Mouse (Mus musculus): ENCODE measurements around the gene Arhgap28.

Arhgap28 gene

GRCm38 (mm10) chr17:67993371-67994045 lies 10.4 kb downstream of the Arhgap28 start:
- in situ Hi-C loops (cut with MboI, MseI), result no loop called here

GRCm38 (mm10) chr17:67989716-67990115 lies 14.2 kb downstream of the Arhgap28 start:
- in situ Hi-C loops (cut with MboI, MseI), result no loop called here

GRCm38 (mm10) chr17:67988920-67989621 lies 14.8 kb downstream of the Arhgap28 start:
- in situ Hi-C loops (cut with MboI, MseI), result no loop called here

- in situ Hi-C loops (cut with MboI, MseI), result no loop called here
Measured at GRCm38 (mm10) chr17:67985532-67985931, 18.4 kb downstream of the Arhgap28 start.

- in situ Hi-C loops (cut with MboI, MseI), result no loop called here
Measured at GRCm38 (mm10) chr17:67980573-67980972, 23.3 kb downstream of the Arhgap28 start.

GRCm38 (mm10) chr17:67979248-67979647 lies 24.7 kb downstream of the Arhgap28 start:
- in situ Hi-C loops (cut with MboI, MseI), result no loop called here

- in situ Hi-C loops (cut with MboI, MseI), result no loop called here
Measured at GRCm38 (mm10) chr17:67978786-67979185, 25.1 kb downstream of the Arhgap28 start.

DNA sequence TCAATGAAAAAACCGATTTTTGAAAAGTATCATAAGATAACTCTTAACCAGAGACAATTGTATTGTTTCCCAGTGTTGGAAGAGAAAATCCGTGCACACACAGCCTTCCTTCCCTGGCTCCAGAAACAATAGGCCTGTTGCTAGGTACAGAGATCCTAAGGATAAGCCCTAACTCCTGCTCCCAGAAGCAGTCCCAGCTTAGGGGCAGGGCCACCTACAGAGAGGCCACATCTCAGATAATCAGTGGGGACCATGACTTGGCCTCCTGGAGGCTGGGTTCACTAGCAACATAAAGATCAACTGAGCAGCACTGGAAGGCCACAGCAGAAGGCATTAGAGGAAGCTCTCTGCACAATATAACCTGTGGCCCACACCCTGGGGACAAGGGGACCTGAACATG lies 27.5 kb downstream of the Arhgap28 start:
- in situ Hi-C loops (cut with MboI, MseI), result no loop called here

GRCm38 (mm10) chr17:67976027-67976426 lies 27.9 kb downstream of the Arhgap28 start:
- in situ Hi-C loops (cut with MboI, MseI), result no loop called here

GRCm38 (mm10) chr17:67974679-67975078 lies 29.2 kb downstream of the Arhgap28 start:
- in situ Hi-C loops (cut with MboI, MseI), result no loop called here

DNA sequence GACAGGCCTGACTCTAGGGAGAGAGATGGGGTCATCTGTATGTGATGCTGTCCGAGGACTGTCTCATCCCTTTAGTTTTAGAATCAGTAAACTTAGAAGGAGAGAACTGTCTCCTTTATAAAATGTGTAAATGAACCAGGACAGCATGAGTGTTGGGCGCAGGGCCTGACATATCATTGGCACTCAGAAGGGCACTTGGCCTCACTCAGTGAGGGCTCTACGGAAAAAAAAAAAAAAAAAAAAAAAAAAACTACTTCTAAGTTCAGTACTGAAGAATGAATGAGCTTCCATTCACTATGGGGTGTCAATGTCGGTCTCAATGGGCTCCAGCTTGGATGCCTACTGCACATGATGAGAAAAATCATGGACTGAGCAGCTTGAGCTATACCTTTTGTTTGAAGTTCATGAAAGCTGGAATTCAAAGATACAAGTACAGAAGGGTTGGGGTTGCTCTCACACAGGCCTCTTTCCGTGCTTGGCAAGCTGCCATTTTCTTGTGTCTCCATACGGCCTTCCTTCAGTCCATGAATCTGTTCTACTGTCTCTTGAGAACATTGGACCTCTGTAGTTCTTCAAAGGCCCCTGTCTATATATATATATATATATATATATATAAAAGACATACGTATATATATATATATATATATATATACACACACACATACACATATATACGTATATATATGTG lies 36.9 kb downstream of the Arhgap28 start:
- in situ Hi-C loops (cut with MboI, MseI), result no loop called here

- in situ Hi-C loops (cut with MboI, MseI), result no loop called here
Measured at GRCm38 (mm10) chr17:67962858-67963257, 41.1 kb downstream of the Arhgap28 start.

- in situ Hi-C loops (cut with MboI, MseI), result no loop called here
Measured at GRCm38 (mm10) chr17:67962020-67962419, 41.9 kb downstream of the Arhgap28 start.

GRCm38 (mm10) chr17:67958909-67959308 lies 45.0 kb downstream of the Arhgap28 start:
- in situ Hi-C loops (cut with MboI, MseI), result no loop called here

GRCm38 (mm10) chr17:67957603-67958002 lies 46.3 kb downstream of the Arhgap28 start:
- in situ Hi-C loops (cut with MboI, MseI), result no loop called here

DNA sequence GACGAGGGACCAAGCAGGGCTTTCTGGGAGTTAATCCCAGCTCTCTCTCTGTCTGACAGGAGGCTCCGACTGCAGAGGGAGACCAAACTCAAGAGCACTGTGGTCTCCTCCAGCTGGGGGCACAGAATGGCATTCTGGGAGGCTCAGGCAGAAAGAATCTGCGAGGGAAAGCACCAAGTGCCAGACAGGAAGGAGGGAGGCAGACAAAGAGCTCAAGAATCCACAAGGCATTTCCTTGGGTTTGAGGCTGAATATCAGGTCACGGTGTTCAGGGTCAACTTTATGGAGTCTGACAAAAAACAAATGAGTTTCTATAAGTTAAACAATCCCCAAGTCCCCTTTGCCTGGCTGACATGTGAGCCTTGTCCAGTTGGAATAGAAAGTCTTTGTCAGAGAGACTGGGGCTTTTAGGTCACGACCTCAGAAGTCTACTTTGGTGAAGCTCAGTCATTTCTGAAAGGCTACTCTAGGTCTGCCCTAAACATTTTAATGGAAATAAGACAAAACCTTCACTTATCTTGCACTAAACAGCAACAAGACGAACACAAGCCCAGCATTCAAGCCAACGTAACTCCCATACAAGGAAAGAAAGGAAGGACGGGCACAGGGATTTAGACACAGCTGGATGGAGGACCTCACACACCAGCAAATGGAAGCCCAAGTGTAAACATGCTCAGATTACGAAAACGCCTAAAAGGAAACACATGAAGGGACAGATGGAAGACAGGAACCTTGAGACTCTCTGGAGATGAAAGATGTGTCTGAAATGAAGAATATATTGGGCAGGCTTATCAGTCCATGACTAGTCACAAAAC lies 47.8 kb downstream of the Arhgap28 start:
- in situ Hi-C loops (cut with MboI, MseI), result no loop called here

- in situ Hi-C loops (cut with MboI, MseI), result loop anchor here (5.0 kb wide), 1 partner anchor 362 kb away; no protein-coding TSS in a partner anchor
Measured at GRCm38 (mm10) chr17:67954961-67955360, 49.0 kb downstream of the Arhgap28 start.

- in situ Hi-C loops (cut with MboI, MseI), result loop anchor here (5.0 kb wide), 1 partner anchor 367 kb away; no protein-coding TSS in a partner anchor
Measured at GRCm38 (mm10) chr17:67950523-67951213, 53.3 kb downstream of the Arhgap28 start.

- in situ Hi-C loops (cut with MboI, MseI), result no loop called here
Measured at GRCm38 (mm10) chr17:67948601-67949000, 55.3 kb downstream of the Arhgap28 start.

- in situ Hi-C loops (cut with MboI, MseI), result no loop called here
Measured at GRCm38 (mm10) chr17:67945453-67945852, 58.5 kb downstream of the Arhgap28 start.

DNA sequence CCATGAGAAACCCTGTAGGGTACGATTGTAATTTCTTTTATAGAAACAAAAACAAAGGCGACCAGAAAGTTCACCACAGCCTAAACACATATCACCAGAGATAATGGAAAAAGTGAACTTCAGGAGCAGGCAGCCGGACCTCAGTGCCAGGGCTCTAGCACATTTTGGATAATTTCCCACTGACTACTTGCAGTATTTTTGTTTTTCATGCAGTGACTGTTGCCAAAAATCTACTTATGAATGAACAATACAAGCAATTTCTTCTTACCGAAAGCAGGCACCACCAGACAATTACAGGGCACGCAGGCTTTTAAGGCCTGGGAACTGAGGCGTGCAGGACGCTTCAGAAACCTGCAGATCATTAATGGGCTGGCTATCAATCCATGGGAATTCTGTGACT lies 59.7 kb downstream of the Arhgap28 start:
- in situ Hi-C loops (cut with MboI, MseI), result no loop called here

All from T-helper 1 cell (primary cell).